Mouse (Mus musculus) left cerebral cortex, postnatal 10 days (tissue): ENCODE data around the gene Nudt15. TPM values are rescaled to one million over a fixed set of nuclear protein-coding genes. Genes with fewer than 3 reads are reported as not detected.

Source experiments
- DNase-seq, 2 experiments: peaks; one replicate each; pipeline ENCODE4 v3.0.0; 2021 to 2022; ENCODE audit warnings: low spot score in 2 of 2, mixed read lengths in 1 of 2; ENCODE audit errors: extremely low spot score in 1 of 2
- intact Hi-C: fragments of 180-260 bp; cut with DNase I; formaldehyde crosslinking; loops from one replicate; pipeline ENCODE4 v1.15.1; 2025
- total RNA-seq, 2 experiments: library from RNA; stranded (reverse); gene quantifications; 2 replicates each; pipeline ENCODE4 v1.2.3; 2021

Gene Nudt15
- total RNA-seq, 2 experiments from 2014 or later: 6.9 to 7.9 TPM

GRCm38 (mm10) chr14:73509765-73510423 is 38.1 kb downstream of the Nudt15 start, which contains the start of gene Med4:
TSS of gene Med4 (plus strand) at chr14:73510025.
- intact Hi-C loops: loop anchor here (10.0 kb wide), 1 partner anchor 405 kb away; no protein-coding TSS in a partner anchor
- peak; percentile 93 to 96 for DNase-seq

DNA sequence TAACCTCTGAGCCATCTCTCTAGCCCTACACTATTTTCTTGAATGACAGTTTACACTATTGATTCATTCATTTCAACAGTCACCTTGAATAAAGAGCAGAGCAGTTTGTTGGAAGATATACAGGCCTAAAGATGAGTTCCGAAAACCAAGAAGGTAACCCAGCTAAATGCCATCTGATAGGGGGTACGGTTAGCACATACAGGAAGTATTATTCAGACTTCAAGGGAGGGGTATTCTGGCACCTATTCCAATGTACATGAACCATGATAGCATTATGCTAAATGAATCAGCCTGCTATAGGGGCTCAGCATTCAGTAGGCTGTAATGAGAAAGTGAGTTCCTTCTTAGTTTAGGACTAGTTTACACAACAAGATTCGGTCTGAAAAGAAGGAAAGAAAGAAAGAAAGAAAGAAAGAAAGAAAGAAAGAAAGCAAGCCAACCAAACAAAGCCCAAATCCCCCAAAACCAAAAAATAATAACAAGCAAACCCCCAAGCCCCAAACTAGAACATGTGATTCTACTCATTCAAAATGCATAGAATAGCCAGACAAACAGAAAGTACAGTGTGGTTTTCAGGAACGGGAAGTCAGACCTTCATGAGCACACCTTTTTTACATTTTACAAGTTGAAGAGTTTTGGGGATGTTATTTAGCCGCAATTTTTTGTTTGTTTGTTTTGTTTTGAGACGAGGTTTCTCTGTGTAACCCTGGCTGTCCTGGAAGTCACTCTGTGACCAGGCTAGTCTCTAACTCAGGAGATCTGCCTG is 39.2 kb downstream of the Nudt15 start:
- intact Hi-C loops: loop anchor here (10.0 kb wide), 1 partner anchor 404 kb away; no protein-coding TSS in a partner anchor
- DNase-seq: no peak

- intact Hi-C loops: loop anchor here (10.0 kb wide), 1 partner anchor 403 kb away; no protein-coding TSS in a partner anchor
- peak in 1 of 2 experiments; percentile 25 for DNase-seq
Measured at GRCm38 (mm10) chr14:73507702-73508376, 40.2 kb downstream of the Nudt15 start.

DNA sequence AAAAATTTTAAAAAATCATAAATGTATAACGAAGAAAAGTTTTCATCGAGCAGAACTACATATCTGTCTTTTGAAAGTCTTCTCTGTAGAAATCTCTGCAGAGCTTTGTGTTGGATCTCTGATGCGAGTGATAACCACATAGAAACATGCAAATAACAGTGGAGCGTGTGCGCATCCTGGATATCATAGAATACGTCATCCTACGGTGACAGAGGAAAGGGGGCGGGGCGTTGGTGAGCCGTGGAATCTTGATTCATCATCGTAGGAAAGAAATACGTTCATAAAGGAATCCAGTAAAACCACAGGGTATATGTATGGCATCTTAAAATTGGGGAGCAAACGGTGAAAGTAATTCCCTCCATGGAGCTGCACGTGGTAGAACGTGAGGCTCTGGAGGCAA is 40.8 kb downstream of the Nudt15 start:
- intact Hi-C loops: loop anchor here (10.0 kb wide), 1 partner anchor 402 kb away; no protein-coding TSS in a partner anchor
- no peak for DNase-seq

GRCm38 (mm10) chr14:73506283-73506682 is 41.8 kb downstream of the Nudt15 start:
- no peak for DNase-seq
- intact Hi-C loops: loop anchor here (10.0 kb wide), 1 partner anchor 401 kb away; no protein-coding TSS in a partner anchor

GRCm38 (mm10) chr14:73503237-73503933 is 44.7 kb downstream of the Nudt15 start:
- intact Hi-C loops: loop anchor here (10.0 kb wide), 1 partner anchor 399 kb away; no protein-coding TSS in a partner anchor
- DNase-seq: no peak

DNA sequence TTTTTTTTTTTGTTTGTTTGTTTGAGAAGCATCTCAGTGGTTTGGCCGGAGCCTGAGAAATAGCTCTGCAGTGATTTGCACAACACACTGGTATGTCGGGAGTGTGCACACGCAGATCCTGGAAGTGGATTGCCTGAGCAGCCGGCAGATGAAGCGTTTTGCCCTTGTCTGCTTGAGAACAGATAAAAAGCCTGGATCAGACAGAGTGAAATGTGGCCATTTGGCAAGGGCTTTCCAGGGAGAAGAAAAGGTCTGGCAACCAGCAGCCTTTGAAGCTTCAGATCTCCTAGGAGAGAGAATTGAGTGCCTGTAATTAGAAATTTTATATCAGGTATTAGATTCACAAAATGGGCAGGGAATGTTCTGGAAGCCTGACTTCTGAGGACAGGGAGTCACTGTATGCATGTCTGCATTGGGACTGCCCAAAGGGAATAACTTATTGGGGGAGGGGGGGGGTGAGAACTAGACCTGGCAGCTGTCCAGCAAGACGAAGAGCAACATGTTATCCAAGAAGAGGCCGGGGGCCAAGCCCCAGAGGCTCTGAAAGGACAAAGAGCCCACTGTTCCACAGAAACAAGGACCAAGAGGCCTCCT is 45.4 kb downstream of the Nudt15 start:
- peak; percentile 38 to 58 for DNase-seq
- intact Hi-C loops: loop anchor here (10.0 kb wide), 1 partner anchor 398 kb away; no protein-coding TSS in a partner anchor

- no peak for DNase-seq
- intact Hi-C loops: loop anchor here (10.0 kb wide), 1 partner anchor 397 kb away; no protein-coding TSS in a partner anchor
Measured at GRCm38 (mm10) chr14:73501721-73502120, 46.3 kb downstream of the Nudt15 start.

DNA sequence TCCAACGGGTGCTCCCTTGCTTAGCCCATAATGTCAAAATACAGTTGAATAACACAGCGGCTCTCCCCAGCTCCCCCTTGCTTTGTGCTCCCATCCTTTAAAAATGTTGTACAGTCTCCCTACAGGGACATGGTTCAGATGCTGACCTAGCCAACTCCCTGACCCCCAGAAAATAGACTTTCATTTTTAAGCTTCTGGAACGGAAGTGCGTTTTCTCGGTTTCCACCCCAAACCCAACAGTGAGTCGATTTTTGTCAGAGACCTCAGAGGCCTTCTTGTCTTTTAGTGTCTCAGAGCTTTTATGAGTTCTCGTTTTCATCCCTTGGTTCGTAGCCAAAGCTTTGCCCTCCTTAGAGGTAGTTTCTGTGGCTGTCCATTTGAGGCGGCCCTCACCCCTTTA is 46.8 kb downstream of the Nudt15 start:
- intact Hi-C loops: loop anchor here (10.0 kb wide), 1 partner anchor 396 kb away; no protein-coding TSS in a partner anchor
- DNase-seq: no peak

DNA sequence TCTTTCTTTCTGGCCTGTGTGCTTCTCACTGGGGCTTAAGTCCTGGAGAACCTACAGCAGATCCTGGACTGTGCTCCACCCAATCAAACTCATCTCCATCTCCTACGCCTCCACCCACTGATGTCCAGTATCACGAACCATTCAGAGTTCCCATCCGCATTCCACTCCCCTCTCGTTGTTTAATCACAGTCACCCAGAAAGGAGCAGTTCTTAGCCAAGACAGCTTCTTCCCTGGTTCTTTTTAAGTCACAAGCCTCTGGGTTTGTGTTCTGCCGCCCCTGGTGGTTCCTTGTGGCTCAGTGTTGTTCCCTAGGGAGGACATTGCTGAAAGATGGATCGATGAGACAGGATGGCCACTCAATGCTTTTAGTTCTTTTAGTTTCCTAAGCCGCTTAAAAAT is 52.3 kb downstream of the Nudt15 start:
- DNase-seq: no peak
- intact Hi-C loops: no loop called here

DNA sequence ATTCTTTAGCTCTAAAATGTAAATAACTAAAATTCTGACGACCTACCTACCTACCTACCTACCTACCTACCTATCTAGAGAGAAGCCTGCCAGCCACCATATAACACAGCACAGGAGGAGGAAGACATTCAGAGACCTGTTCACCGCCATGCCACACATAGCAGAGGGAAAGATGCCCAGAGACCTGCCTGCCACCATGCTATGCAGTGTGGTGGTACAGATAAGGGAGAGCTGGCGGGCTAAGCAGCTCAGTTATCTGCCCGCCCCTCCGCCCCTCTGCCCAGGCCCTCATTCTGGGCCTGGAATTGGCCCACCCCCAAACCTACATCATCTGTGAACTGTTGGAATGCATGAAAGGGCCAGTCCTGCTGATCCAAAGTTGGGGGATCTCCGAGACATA is 53.9 kb downstream of the Nudt15 start:
- intact Hi-C loops: no loop called here
- no peak for DNase-seq

DNA sequence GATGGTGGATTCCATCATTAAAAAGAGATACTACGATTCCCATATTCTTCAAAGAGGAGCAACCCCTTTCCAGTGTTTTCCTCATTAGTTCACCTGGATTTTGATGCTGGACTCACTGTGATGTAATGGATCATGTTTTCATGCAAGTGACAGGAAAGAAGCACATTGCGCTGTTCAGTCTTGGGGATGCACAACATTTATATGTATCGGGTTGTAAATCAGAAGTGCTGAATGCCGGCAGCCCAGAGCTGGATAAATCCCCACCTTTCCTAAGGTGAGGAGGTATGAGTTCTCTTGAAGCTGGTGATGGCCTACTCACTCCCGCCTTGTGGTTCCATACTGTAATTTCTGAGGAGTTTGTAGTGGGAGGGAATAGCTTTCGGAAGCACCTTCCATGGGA is 54.7 kb downstream of the Nudt15 start:
- no peak for DNase-seq
- intact Hi-C loops: no loop called here

DNA sequence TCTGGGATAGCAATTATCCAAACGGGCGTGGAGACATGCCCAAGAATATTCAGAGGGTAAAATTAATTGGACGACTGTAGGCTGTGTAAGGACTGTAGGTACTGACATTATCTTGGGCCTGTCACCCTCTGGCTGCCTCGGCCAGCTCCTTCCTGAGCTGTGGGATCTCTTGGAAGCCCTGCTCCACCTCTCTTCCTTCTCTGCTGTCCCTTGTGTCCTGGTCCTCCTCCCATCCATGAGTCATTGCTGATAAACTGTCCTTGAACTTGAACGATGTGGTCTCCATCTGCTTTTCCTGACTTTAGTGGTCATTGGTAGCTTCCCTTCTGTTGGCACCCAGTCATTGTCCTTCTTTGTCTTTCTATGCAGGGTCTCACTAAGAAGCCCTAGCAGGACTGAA is 61.4 kb downstream of the Nudt15 start:
- intact Hi-C loops: no loop called here

DNA sequence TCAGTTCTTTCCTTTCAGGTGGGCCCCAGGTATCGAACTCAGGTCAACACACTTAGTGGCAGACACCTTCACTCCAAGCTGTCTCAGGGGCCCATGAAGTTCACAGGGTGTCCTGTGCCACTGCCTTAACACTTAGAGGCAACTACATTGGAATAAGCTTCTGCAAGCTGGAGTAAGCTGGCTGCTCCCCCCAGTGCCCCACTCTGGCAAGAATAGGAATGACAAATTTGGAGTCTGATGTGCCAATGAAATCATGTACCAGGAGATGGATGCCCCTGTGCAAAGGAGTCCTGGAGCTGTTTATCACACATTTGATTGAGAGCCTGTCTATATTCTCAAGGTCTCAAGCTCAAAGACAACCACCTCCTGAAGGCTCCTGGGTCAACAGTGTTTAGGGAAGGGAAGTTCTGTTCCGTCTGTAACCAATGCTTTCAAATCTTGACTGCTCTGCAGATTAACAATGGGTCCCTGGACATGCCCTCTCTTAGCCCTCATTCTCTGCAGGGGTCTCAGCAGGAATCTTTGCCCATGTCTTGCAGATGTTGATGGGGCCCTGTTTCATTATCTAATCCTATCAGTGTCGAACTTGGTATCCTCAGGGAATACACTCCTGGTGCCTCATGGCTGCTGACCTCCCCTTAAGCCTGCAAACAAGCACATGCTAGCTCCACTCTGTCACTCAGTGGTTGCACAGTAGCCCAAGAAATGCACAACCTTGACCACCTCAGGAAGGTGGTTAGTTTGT is 63.5 kb downstream of the Nudt15 start:
- DNase-seq: no peak
- intact Hi-C loops: no loop called here

More for the DNA sequence above, 61.4 kb downstream of the Nudt15 start:
- no peak for DNase-seq

- intact Hi-C loops: no loop called here
- DNase-seq: no peak
Measured at GRCm38 (mm10) chr14:73483516-73484229, 64.4 kb downstream of the Nudt15 start.

GRCm38 (mm10) chr14:73479771-73480170 is 68.3 kb downstream of the Nudt15 start:
- intact Hi-C loops: loop anchor here (10.0 kb wide), 2 partner anchors 155 to 375 kb away; partner anchors contain the start of gene Rb1
- DNase-seq: no peak

- intact Hi-C loops: loop anchor here (10.0 kb wide), 2 partner anchors 154 to 374 kb away; partner anchors contain the start of gene Rb1
- DNase-seq: no peak
Measured at GRCm38 (mm10) chr14:73478321-73478720, 69.7 kb downstream of the Nudt15 start.
